Mouse (Mus musculus) stomach, embryonic 14.5 days (tissue): ENCODE data around the gene Acrbp. TPM values are rescaled to one million over a fixed set of nuclear protein-coding genes. Genes with fewer than 3 reads are reported as not detected.
A peak's percentile ranks its signal among the peaks of the same experiment; 100 is the strongest.
"Not testable (repeated sequence)": the region's sequence is repeated elsewhere in the genome, so short reads cannot be mapped to it uniquely, and the experiment has no call there.

Experiments
- ATAC-seq: fragments of 200-750 bp; cut with Nextera tagmentation; 2 replicates; pipeline ENCODE4 v1.8.0; 2017; ENCODE audit warnings: low read depth, moderate TSS enrichment; ENCODE audit not compliant: insufficient number of reproducible peaks, insufficient read depth, low FRiP score
- H3K27ac ChIP-seq: fragments of 300-500 bp; sonication (generic); 2 replicates; pipeline ENCODE4 v1.5.1; 2014; ENCODE audit warnings: mild to moderate bottlenecking, low read length, moderate library complexity, mixed read lengths
- H3K27me3 ChIP-seq: fragments of 300-500 bp; sonication (generic); 2 replicates; pipeline ENCODE4 v1.6.1; 2014; ENCODE audit warnings: low read length, control low read depth, mixed read lengths; ENCODE audit not compliant: control insufficient read depth, insufficient read depth
- H3K36me3 ChIP-seq: fragments of 300-500 bp; sonication (generic); 2 replicates; pipeline ENCODE4 v1.6.1; 2014; ENCODE audit warnings: mild to moderate bottlenecking, control low read depth, low read length, moderate library complexity, mixed read lengths; ENCODE audit not compliant: control insufficient read depth, insufficient read depth
- H3K4me1 ChIP-seq: fragments of 300-500 bp; sonication (generic); 2 replicates; pipeline ENCODE4 v1.6.1; 2014; ENCODE audit warnings: low read length, control low read depth, mixed read lengths; ENCODE audit not compliant: control insufficient read depth, insufficient read depth
- H3K4me2 ChIP-seq: fragments of 300-500 bp; sonication (generic); replicated peaks from 2 replicates; pipeline ENCODE4 v1.6.1; 2014; ENCODE audit warnings: low read depth, low read length, control low read depth
- H3K4me3 ChIP-seq: fragments of 300-500 bp; sonication (generic); 2 replicates; pipeline ENCODE4 v1.5.1; 2014; ENCODE audit warnings: low read depth, low read length, control low read depth
- H3K9ac ChIP-seq: fragments of 300-500 bp; sonication (generic); replicated peaks from 2 replicates; pipeline ENCODE4 v1.6.1; 2014; ENCODE audit warnings: low read depth, mild to moderate bottlenecking, control low read depth, low read length, moderate library complexity, mixed read lengths
- H3K9me3 ChIP-seq: fragments of 300-500 bp; sonication (generic); 2 replicates; pipeline ENCODE4 v1.6.1; 2016; ENCODE audit warnings: low read depth, low read length, control low read depth; ENCODE audit not compliant: control insufficient read depth
- WGBS: fragments of 180-500 bp; shearing (Covaris S2); extraction: QIAGEN DNeasy Blood & Tissue Kit; methylation state at CpG from one replicate; pipeline ENCODE4 v1.1.7; 2014; 5-methylcytosine and 5-hydroxymethylcytosine counted together
- polyA plus RNA-seq: library from polyadenylated mRNA; unstranded; fragments of >200 nt; fragmentation: Nextera tagmentation; extraction: Ambion mirVana; gene quantifications from 2 replicates; pipeline ENCODE4 v1.2.1, GENCODE M21; 2014

The Acrbp gene
- polyA plus RNA-seq, 1 experiment from 2014 or later: 18.6 TPM

GRCm38 (mm10) chr6:125030532-125030931 is 19.0 kb upstream of the Acrbp start:
- H3K4me2 ChIP-seq, H3K4me3 ChIP-seq, H3K4me1 ChIP-seq, H3K27me3 ChIP-seq, H3K9ac ChIP-seq, H3K9me3 ChIP-seq, H3K27ac ChIP-seq, ATAC-seq: not testable (repeated sequence)
- WGBS: 38% methylated on average over 7 of the region's 9 CpGs
- peaks cover 57% of the 10 kb centered on the region for H3K36me3 ChIP-seq

GRCm38 (mm10) chr6:125031604-125032003 is 17.9 kb upstream of the Acrbp start:
- Histone ChIP-seq H3K27ac (no peak overlapping the region), H3K4me3 (no peak overlapping the region), H3K4me1 (no peaks in the 10 kb centered on the region), H3K4me2 (no peak overlapping the region), H3K9me3 (no peaks in the 10 kb centered on the region), H3K27me3 (no peaks in the 10 kb centered on the region), H3K9ac (no peak overlapping the region), H3K36me3 (peaks cover 54% of the 10 kb centered on the region)
- 86% methylated on average over 16 of the region's 16 CpGs for WGBS
- no peak for ATAC-seq

GRCm38 (mm10) chr6:125038666-125039065 is 10.8 kb upstream of the Acrbp start:
- Histone ChIP-seq H3K4me2 (peak overlapping the region; percentile 64), H3K4me3 (peak overlapping the region; percentile 63; the same call in 1 of the 2 replicates), H3K9me3 (no peaks in the 10 kb centered on the region), H3K36me3 (peaks cover 27% of the 10 kb centered on the region), H3K27me3 (no peaks in the 10 kb centered on the region), H3K9ac (no peak overlapping the region), H3K4me1 (no peaks in the 10 kb centered on the region; the same call in 1 of the 2 replicates), H3K27ac (peak overlapping the region; percentile 81)
- no peak for ATAC-seq
- 95% methylated on average over 4 of the region's 4 CpGs for WGBS

GRCm38 (mm10) chr6:125039131-125039530 is 10.4 kb upstream of the Acrbp start:
- ATAC-seq: peak; percentile 4; the same call in 1 of the 2 replicates
- H3K9ac ChIP-seq: peak overlapping the region; percentile 25; the same call in 1 of the 2 replicates
- H3K36me3 ChIP-seq: peaks cover 27% of the 10 kb centered on the region
- H3K9me3 ChIP-seq: no peaks in the 10 kb centered on the region
- no peaks in the 10 kb centered on the region for H3K27me3 ChIP-seq
- no peaks in the 10 kb centered on the region; the same call in 1 of the 2 replicates for H3K4me1 ChIP-seq
- WGBS: 5% methylated on average over 8 of the region's 8 CpGs
- peak overlapping the region; percentile 64 for H3K4me2 ChIP-seq
- H3K4me3 ChIP-seq: peak overlapping the region; percentile 63
- H3K27ac ChIP-seq: peak overlapping the region; percentile 81

GRCm38 (mm10) chr6:125039533-125040153 is 9.8 kb upstream of the Acrbp start, which contains the start of gene Ing4:
Ing4 (plus strand) TSS chr6:125039760.
- Histone ChIP-seq H3K27ac (peak within 1 kb of the TSS; percentile 81), H3K9me3 (no peaks in the 10 kb centered on the region), H3K36me3 (peaks cover 31% of the 10 kb centered on the region), H3K4me2 (peak within 1 kb of the TSS; percentile 64), H3K9ac (peak within 1 kb of the TSS; percentile 67), H3K4me1 (no peaks in the 10 kb centered on the region; the same call in 1 of the 2 replicates), H3K4me3 (peak within 1 kb of the TSS; percentile 63), H3K27me3 (no peaks in the 10 kb centered on the region)
- WGBS: under 1% methylated on average over 26 of the region's 26 CpGs
- ATAC-seq: peak; percentile 95

- H3K36me3 ChIP-seq: peaks cover 31% of the 10 kb centered on the region
- no peaks in the 10 kb centered on the region for H3K27me3 ChIP-seq
- H3K27ac ChIP-seq: peak overlapping the region; percentile 75; the same call in 1 of the 2 replicates
- peak overlapping the region; percentile 64 for H3K4me2 ChIP-seq
- no peak for ATAC-seq
- H3K4me3 ChIP-seq: peak overlapping the region; percentile 63
- H3K9me3 ChIP-seq: no peaks in the 10 kb centered on the region
- peak overlapping the region; percentile 67 for H3K9ac ChIP-seq
- no peaks in the 10 kb centered on the region; the same call in 1 of the 2 replicates for H3K4me1 ChIP-seq
- 18% methylated on average over 7 of the region's 7 CpGs for WGBS
These were observed 9.3 kb upstream of the Acrbp start for GRCm38 (mm10) chr6:125040221-125040620.

- ATAC-seq: no peak
- Histone ChIP-seq H3K36me3 (peaks cover 23% of the 10 kb centered on the region), H3K27ac (no peak overlapping the region), H3K27me3 (no peaks in the 10 kb centered on the region), H3K4me3 (no peak overlapping the region; the same call in 1 of the 2 replicates), H3K4me2 (no peak overlapping the region; the same call in 1 of the 2 replicates), H3K9me3 (no peaks in the 10 kb centered on the region), H3K4me1 (no peaks in the 10 kb centered on the region; the same call in 1 of the 2 replicates), H3K9ac (no peak overlapping the region)
- WGBS: 88% methylated on average over 7 of the region's 7 CpGs
These were observed 8.4 kb upstream of the Acrbp start for GRCm38 (mm10) chr6:125041047-125041446.

- no peak overlapping the region for H3K4me3 ChIP-seq
- no peaks in the 10 kb centered on the region; the same call in 1 of the 2 replicates for H3K4me1 ChIP-seq
- no peaks in the 10 kb centered on the region for H3K9me3 ChIP-seq
- ATAC-seq: no peak
- no peak overlapping the region for H3K9ac ChIP-seq
- H3K27me3 ChIP-seq: no peaks in the 10 kb centered on the region
- 95% methylated on average over 7 of the region's 7 CpGs for WGBS
- H3K4me2 ChIP-seq: no peak overlapping the region
- H3K27ac ChIP-seq: no peak overlapping the region
- peaks cover 26% of the 10 kb centered on the region for H3K36me3 ChIP-seq
These were observed 7.4 kb upstream of the Acrbp start for GRCm38 (mm10) chr6:125042081-125042480.
